Mouse (Mus musculus) hematopoietic stem cell, adult 5-6 weeks (primary cell): ENCODE measurements around the gene Kctd19. TPM values are rescaled to one million over a fixed set of nuclear protein-coding genes. Genes with fewer than 3 reads are reported as not detected.

Experiments used
- ATAC-seq, 2 experiments: fragments of 125-278 bp in 1 of 2; replicated peaks in 1 of 2; 2 replicates each; pipeline ENCODE4 v1.8.0; 2016 to 2017; ENCODE audit warnings: inconsistent platforms in 2 of 2, mild to moderate bottlenecking in 2 of 2, moderate number of reproducible peaks in 2 of 2, low read depth in 1 of 2, moderate TSS enrichment in 1 of 2; ENCODE audit not compliant: low FRiP score in 2 of 2, poor library complexity in 2 of 2, severe bottlenecking in 2 of 2, insufficient read depth in 1 of 2, low TSS enrichment in 1 of 2
- total RNA-seq: library from RNA; stranded (forward); fragments of 172-1452, 232-1000 nt; gene quantifications from 2 replicates; pipeline ENCODE4 v1.2.3, GENCODE M21; 2017

Kctd19 gene
- total RNA-seq, 1 experiment from 2014 or later = not detected

DNA sequence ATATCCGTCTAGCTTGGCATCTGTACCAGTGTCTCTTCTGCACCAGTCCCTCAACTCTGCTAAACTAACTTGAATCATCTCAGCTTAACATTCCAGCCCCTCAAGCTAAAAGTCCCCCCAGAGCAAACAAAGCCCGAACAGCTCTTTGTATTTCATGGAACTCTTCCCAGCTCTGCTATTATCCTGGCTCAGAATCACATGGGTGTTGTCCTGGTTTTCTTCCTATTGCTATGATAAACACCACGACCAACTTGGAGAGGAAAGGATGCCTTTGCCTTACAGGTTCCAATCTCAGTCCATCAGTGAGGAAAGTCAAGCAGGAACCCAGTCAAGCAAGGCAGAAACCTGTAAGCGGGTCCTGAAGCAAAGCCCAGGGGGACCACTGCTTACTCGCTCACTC, 20.2 kb upstream of the Kctd19 start:
- ATAC-seq = no peak

DNA sequence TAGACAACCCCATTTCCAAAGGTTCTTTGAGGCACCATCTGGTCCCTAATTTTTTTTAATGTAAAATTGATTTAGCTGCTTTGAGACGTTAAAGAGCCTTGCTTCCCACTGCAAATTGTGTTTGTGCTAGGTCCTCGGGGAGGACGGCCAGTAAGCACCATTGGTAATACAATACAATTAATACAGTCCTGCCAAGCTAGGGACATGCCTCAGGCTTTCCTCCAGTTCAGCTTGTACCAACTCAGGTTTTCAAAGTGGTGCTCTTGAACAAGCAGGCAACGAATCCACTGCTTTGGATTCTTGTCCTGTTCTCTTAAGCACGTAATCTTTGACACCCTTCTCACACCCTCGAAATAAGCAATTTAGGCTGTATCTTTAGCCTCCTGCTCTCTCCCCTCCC, 19.7 kb upstream of the Kctd19 start:
- no peak for ATAC-seq

DNA sequence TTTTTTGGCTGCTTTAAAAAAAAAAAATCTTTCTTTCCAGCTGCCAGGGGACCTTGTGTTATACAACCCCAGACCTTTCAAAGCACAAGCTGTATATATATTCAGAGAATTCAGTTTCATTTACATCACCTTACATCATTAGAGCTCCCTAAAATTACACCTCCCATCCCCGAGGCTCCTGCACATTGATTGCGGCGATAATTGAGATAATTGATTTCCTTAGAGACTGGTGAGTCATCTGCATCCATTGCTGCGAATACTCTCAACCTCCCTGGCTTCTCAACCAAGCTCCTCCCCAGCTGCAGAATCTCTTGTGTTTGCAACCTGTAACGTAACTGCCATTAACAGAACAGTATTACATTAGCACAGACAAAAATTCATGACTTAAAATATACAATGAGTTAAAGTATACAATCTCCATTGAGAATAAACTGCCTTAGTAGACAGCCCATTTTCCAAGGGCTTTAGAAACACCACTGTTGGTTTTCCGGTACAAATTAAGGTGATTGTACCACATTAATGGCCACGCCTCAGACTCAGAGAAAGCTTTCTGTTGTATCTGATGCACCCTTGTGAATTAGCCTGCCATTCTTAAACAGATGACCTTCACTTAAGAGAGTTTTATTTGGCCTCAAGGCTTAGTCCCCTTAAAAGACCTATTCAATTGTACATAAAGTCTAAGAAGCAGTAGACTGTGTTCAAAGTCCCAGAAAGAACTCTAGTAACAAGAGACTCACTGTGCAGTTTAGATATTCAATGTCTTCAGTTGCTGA, 18.6 kb upstream of the Kctd19 start:
- ATAC-seq = no peak

DNA sequence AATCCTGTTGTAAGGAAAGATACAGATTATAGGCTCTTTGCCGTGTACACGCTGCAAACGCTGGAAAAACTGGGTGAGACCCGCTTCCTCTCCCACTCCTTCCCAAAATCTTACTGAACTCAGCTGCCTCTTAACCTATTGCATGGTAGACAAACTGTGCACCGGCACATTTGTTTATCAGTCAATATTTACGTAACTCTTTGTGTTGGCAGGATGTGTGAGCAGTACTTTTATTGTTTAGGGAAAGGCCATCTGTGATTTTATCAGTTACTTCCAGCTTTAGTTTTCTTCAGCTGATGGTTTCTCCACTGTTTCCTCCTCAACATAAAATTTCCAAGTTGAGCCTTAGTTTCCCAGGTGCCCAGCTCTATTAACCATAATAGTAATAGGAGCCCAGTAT, 13.6 kb upstream of the Kctd19 start:
- ATAC-seq = no peak

DNA sequence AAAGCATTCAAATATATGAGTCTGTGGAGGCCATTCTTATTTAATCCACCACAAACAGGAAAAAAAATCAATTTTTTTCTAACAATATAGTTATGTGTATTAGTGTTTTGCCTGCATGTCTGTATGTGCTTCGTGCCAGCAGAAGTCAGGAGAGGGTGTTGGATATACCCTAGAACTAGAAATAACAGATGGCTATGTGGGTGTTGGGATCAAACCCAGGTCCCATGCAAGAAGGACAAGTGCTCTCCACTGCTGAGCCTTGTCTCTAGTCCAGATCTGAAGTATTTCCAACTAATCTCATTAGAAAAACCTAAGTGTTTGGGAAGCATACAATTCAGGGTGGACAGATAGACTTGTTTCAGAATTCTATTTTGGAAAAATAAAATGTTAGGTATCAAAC, 8.7 kb upstream of the Kctd19 start:
- no peak for ATAC-seq

DNA sequence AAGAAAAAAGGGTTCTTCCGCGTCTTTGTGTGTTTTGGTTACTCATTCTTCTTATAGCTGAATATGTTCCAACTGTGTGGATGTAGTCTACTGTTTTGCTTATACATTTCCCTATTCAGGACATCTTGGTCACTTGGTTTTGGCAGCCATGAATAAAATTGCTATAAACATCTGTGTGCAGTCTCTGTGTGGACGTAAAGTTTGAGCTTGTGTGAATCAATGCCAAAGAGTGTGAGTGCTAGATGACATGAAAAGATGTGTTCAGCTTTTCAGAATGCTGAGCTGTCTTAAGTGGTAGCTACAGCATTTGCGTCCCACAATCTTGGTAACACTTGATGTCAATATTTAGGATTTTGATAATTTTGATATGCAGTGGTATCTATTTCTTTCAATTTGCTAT, 6.5 kb upstream of the Kctd19 start:
- ATAC-seq = no peak

DNA sequence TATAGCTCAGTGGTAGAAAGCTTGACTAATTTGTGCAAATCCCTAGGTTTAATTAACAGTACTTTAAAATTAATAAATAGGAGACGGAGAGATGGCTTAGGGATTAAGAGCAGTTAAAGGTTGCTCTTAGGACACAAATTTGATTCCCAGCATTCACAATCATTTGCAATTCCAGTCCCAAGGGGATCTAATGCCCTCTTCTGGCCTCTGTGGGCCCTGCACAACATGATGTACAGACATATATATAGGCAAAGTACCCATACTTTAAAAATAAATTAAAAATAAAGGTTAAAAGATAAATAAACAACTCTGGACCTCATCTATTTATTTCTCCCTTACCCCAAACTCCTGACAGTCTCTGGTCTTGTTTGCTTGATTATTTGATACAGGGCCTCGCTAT, 5.7 kb upstream of the Kctd19 start:
- ATAC-seq = no peak

DNA sequence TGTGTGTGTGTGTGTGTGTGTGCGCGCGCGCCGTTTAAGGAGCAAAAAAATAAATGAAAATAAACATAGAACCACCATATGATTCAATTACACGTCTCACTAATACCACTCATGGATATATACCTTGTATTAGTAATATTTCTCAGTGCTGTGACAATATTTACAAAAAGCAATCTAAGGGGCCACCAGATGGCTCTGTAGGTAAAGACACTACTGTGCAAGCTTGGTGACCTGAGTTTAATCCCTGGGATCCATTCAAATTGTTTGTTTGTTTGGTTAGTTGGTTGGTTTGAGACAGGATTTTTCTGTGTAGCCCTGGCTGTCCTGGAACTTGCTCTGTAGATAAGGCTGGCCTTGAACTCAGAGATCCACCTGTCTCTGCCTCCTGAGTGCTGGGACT, 3.4 kb downstream of the Kctd19 start:
- no peak for ATAC-seq

DNA sequence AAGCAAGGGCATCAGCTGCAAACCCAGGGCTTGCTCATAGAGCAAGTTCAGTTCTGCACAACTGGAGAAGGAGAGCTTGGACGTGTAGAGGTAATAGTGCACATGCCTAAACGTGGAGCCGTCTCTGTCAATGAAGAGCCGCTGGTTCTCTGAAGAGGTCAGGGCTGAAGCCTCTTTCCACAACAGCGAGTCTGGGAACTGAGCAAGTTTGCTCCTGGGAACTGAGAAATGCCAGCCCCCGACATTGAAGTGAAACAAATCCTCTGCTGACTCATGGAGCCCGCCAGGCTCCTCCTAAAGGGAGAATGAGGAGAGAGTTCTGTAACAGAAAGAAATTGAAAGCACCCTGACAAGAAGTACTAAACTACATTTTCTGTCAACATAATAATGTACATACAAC, 5.0 kb downstream of the Kctd19 start:
- no peak for ATAC-seq

DNA sequence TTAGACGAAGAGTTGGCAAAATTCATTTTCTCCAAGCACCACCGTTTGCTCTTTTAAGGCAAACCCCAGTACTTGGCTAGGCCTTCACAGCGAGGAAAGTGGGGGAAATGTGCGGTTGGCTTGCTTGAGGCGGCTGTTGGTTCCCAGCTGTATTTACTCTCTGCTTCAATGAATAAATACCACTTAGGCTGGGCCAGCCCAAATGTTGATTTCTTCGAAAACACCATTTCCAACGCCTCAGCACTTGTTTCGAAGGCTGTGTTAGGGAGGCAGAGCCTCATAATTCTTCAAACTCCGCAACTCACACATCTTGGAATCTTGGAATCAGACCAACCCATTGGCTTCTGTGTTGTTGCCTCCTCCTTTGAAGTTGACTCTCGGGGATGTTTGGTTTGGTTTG, 6.9 kb downstream of the Kctd19 start:
- ATAC-seq = no peak

DNA sequence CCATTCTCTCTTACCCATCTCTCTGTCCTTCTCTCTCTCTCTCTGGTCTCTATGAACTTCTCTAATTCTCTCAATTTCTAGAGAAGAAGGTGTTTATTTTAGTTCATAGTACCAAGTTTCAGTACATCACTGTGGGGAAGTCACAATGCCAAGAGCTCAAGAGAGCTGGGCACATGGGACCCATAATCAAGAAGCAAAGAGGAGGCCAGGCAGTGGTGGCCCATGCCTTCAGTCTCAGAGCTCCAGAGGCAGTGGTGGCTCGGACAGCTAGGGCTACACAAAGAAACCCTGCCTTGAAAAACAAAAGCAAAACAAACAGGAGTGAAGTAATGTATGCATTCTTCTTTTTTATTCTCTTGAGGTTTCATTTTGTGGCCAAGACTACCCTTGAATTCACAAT, 8.8 kb downstream of the Kctd19 start:
- no peak for ATAC-seq

DNA sequence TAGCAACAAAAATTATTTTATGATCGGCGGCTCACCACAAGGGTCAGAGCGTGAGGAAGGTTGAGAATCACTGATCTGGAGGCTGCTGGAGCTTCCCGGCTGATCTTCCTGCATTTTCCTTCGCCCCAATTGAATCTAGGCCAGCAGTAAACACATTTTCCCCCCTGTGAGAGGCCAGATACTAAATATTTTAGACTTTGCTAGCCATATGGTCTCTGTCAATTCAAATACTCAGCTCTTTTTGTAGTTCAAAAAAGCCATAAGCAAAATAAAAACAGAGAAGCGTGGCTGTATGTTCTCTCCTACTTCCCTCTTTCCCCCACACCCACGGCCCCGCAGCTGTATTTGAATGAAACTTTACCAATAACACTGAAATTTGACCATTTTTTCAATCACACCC, 9.8 kb downstream of the Kctd19 start:
- ATAC-seq = no peak

DNA sequence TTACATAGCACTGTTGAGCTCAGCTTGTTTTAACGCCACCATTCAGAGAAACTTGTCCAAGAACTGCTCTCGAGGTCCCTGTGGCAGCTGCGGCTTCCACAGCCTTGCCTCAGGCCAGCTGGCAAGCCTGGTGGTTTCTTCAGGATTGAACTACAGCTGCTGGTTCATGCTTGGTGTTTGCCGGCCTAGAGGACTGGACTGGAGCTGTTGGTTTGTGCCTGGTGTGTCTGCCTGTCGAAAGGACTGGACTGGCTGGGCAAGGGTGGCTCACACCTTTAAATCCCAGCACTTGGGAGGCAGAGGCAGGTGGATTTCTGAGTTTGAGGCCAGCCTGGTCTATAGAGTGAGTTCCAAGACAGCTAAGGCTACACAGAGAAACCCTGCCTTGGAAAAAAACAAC, 13.3 kb downstream of the Kctd19 start:
- no peak for ATAC-seq

DNA sequence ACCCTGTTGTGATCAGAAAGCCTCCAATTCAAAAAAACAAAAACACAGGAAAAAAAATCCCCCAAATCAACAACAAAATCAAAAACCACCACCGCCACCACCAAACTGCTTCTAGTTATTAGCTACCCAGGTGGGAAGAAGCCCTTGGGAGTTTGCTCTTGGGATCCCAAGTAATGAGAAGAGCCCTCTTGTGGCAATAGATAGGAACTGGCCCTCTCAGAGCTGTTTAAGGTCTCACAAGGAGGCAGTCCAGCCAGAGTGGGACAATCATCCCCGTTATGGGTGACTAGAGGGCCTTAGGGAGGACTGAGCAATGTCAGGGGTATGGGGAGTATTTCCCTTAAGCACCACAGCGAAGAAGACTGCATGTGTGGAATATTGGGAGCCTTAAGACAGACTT, 15.6 kb downstream of the Kctd19 start:
- ATAC-seq = peak; percentile 48 to 69; a peak in 2 of 4 replicates

DNA sequence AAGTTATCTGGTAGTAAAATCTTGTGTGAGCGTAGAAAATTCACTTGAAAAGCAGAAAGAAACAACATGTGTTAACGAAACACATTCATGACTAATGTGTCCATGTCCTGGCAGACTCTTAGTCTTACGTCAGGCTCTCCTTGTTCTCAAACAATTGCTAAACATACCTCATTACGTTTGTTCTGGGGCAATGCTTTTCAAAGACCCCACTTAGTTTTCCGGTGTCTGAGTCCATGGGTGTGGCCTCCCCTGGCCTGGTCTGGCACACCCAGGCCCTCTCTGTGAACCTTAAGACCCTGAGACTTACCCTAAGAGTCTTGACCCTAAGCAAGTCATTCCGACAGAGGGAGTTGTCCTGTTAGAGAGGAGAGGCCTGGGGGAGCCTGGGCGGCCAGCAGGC, 19.4 kb downstream of the Kctd19 start:
- ATAC-seq = no peak

DNA sequence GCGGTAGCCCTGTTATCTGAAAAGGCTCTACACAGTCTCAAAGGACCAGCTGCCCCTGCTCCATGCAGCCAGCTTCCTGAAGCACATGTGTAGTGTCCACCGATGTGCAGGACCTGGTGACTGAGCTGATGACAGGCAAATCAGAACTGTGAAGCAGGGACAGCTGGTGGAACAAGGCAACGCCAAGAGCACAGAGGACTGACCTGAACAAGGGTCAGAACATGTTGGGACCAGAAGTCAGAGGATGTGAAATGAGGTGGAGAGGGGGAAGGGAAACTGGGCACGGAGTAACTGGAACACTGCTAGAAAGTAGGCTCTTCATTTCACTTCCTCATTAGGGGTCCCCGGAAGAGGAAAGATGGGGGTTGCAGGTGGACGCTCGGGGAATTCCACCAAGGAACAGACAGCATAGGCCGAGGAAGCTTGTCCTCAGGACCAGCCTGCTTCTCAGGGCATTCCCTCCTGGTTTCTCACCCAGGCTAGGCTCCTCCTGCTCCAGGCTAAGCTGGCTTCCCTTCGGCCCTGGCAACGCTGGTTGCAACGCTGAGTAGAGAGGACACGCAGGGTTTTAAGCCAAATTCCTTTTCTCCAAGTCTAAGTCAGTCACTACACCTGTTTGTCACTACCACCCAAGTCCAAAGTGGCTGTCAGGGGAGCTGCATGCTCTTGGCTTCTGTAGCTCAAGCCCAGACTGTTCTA, 20.1 kb downstream of the Kctd19 start:
- no peak for ATAC-seq

DNA sequence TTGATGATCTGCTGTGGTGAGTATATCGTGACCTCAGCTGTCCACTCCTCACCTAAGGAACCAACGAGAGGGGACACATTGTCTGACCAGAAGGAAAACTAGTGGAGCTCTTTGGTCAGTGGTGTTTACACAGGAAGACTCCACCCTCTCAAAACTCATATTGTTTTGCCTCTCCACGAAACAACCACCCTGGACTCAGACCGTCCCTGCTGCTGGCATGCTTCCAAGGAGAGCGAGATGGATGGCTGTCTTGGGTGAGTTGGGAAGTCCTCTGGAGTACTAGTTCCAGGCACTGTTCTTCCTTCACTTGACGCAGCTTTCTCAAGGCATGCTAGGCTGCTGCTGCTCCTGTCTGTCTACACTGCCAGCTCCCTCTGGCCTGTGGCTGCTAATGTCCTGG, 24.2 kb downstream of the Kctd19 start:
- ATAC-seq = no peak

DNA sequence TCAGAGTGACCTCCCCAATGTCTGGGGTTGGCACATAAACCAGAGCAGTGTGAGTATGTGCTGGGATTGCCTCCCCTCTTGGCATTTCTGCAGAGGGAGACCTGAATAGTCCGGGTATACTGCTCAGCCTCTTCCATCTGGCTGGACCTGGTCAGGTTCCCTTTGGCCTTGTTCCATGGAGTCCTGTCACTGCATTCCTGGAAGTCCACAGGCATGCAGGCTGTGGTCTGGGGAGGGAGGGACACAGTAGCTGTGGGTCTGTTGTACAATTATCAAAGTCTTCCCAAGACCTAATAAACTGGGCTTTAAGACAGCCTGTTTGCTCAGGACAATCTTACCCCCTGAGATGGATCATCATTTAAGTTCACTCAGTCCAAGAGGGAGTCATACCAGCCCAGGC, 26.2 kb downstream of the Kctd19 start:
- ATAC-seq = no peak

DNA sequence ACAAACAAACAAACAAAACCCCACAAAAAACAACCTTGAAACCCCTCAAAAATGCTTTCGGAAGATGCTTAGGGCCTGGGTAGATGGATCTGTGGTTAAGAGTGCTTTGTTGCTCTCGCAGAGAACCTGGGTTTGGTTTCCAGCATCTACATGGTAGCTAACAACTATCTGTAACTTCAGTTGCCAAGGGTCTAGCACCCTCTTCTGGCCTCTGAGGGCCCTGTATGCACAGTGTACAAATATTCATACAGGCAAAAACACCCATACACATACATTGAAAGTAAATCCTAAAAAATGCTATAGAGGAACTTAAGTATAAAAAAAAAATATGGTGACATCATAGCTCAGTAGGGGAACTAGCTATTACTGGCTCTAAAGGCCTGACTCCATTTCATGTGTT, 29.2 kb downstream of the Kctd19 start:
- no peak for ATAC-seq
